Mouse (Mus musculus): ENCODE data around the gene Tmem39a. TPM values are rescaled to one million over a fixed set of nuclear protein-coding genes. Genes with fewer than 3 reads are reported as not detected.

The Tmem39a gene
- 38.4 and 41.5 TPM in 2 replicates for polyA plus RNA-seq (2015; fragmentation: Nextera tagmentation; extraction: Ambion mirVana)

GRCm38 (mm10) chr16:38558221-38558748 is at the start of gene Tmem39a:
Gene Tmem39a, plus strand, starts transcription at chr16:38558698.
- H3K4me1 ChIP-seq: peaks cover 6% of the 10 kb centered on the region
- no peak within 1 kb of the TSS for H3K4me3 ChIP-seq
- H3K36me3 ChIP-seq: no peaks in the 10 kb centered on the region
- H3K9ac ChIP-seq (replicated peaks): no peak within 1 kb of the TSS
- no peak within 1 kb of the TSS for H3K4me2 ChIP-seq (replicated peaks)
- peaks cover 9% of the 10 kb centered on the region; the same call in 1 of the 2 replicates for H3K27me3 ChIP-seq
- ATAC-seq (replicated peaks): no peak
- WGBS: 82% methylated on average over 3 of the region's 3 CpGs
- no peaks in the 10 kb centered on the region for H3K9me3 ChIP-seq
- no peak within 1 kb of the TSS for H3K27ac ChIP-seq (replicated peaks)

- ATAC-seq (replicated peaks): no peak
- Histone ChIP-seq H3K4me2 (replicated peaks) (no peak overlapping the region), H3K9me3 (no peaks in the 10 kb centered on the region), H3K27me3 (no peaks in the 10 kb centered on the region), H3K4me1 (no peaks in the 10 kb centered on the region), H3K36me3 (peaks cover 57% of the 10 kb centered on the region), H3K9ac (replicated peaks) (no peak overlapping the region), H3K27ac (replicated peaks) (no peak overlapping the region), H3K4me3 (no peak overlapping the region)
- 99% methylated on average over 2 of the region's 2 CpGs for WGBS
Measured at GRCm38 (mm10) chr16:38510846-38511245, 47.7 kb upstream of the Tmem39a start.

GRCm38 (mm10) chr16:38519140-38519539 is 39.4 kb upstream of the Tmem39a start:
- Histone ChIP-seq H3K4me2 (replicated peaks) (no peak overlapping the region), H3K27ac (replicated peaks) (no peak overlapping the region), H3K4me3 (no peak overlapping the region), H3K9me3 (no peaks in the 10 kb centered on the region), H3K4me1 (peaks cover 19% of the 10 kb centered on the region), H3K9ac (replicated peaks) (no peak overlapping the region), H3K27me3 (no peaks in the 10 kb centered on the region), H3K36me3 (peaks cover 34% of the 10 kb centered on the region)
- ATAC-seq (replicated peaks): no peak
- WGBS: 93% methylated on average over 2 of the region's 2 CpGs

- peaks cover 42% of the 10 kb centered on the region for H3K36me3 ChIP-seq
- H3K4me1 ChIP-seq: peaks cover 19% of the 10 kb centered on the region
- peak overlapping the region; percentile 99 for H3K9ac ChIP-seq (replicated peaks)
- H3K27me3 ChIP-seq: no peaks in the 10 kb centered on the region
- H3K4me3 ChIP-seq: peak overlapping the region; percentile 99
- H3K9me3 ChIP-seq: no peaks in the 10 kb centered on the region
- 37% methylated on average over 8 of the region's 8 CpGs for WGBS
- no peak for ATAC-seq (replicated peaks)
- no peak overlapping the region for H3K27ac ChIP-seq (replicated peaks)
- H3K4me2 ChIP-seq (replicated peaks): peak overlapping the region; percentile 58
Measured at GRCm38 (mm10) chr16:38521211-38521987, 37.1 kb upstream of the Tmem39a start.

- ATAC-seq (replicated peaks): peak; percentile 99
- H3K9me3 ChIP-seq: no peaks in the 10 kb centered on the region
- peak within 1 kb of the TSS; percentile 58 for H3K4me2 ChIP-seq (replicated peaks)
- H3K4me1 ChIP-seq: peaks cover 19% of the 10 kb centered on the region
- peak within 1 kb of the TSS; percentile 94 for H3K27ac ChIP-seq (replicated peaks)
- peaks cover 45% of the 10 kb centered on the region for H3K36me3 ChIP-seq
- H3K9ac ChIP-seq (replicated peaks): peak within 1 kb of the TSS; percentile 99
- peak within 1 kb of the TSS; percentile 99 for H3K4me3 ChIP-seq
- under 1% methylated on average over 72 of the region's 73 CpGs for WGBS
- no peaks in the 10 kb centered on the region for H3K27me3 ChIP-seq
Measured at GRCm38 (mm10) chr16:38522129-38523084, 36.1 kb upstream of the Tmem39a start, which contains the start of gene Timmdc1. Gene Timmdc1, minus strand, starts transcription at chr16:38522663.

GRCm38 (mm10) chr16:38526264-38526663 is 32.2 kb upstream of the Tmem39a start:
- no peak overlapping the region for H3K4me3 ChIP-seq
- H3K4me1 ChIP-seq: peaks cover 14% of the 10 kb centered on the region
- H3K27me3 ChIP-seq: no peaks in the 10 kb centered on the region
- ATAC-seq (replicated peaks): no peak
- peaks cover 70% of the 10 kb centered on the region for H3K36me3 ChIP-seq
- H3K9ac ChIP-seq (replicated peaks): no peak overlapping the region
- no peak overlapping the region for H3K27ac ChIP-seq (replicated peaks)
- H3K4me2 ChIP-seq (replicated peaks): no peak overlapping the region
- WGBS: 91% methylated on average over 6 of the region's 6 CpGs
- no peaks in the 10 kb centered on the region for H3K9me3 ChIP-seq

- Histone ChIP-seq H3K9ac (replicated peaks) (no peak overlapping the region), H3K9me3 (no peaks in the 10 kb centered on the region), H3K27me3 (no peaks in the 10 kb centered on the region), H3K27ac (replicated peaks) (no peak overlapping the region), H3K4me2 (replicated peaks) (no peak overlapping the region), H3K36me3 (peaks cover 75% of the 10 kb centered on the region), H3K4me1 (no peaks in the 10 kb centered on the region), H3K4me3 (no peak overlapping the region)
- WGBS: 37% methylated on average over 8 of the region's 8 CpGs
- ATAC-seq (replicated peaks): peak; percentile 60
Measured at GRCm38 (mm10) chr16:38536544-38537146, 21.9 kb upstream of the Tmem39a start.

GRCm38 (mm10) chr16:38538716-38539380 is 19.6 kb upstream of the Tmem39a start:
- Histone ChIP-seq H3K27me3 (no peaks in the 10 kb centered on the region), H3K9me3 (no peaks in the 10 kb centered on the region), H3K4me2 (replicated peaks) (no peak overlapping the region), H3K27ac (replicated peaks) (no peak overlapping the region), H3K4me1 (no peaks in the 10 kb centered on the region), H3K4me3 (no peak overlapping the region), H3K36me3 (peaks cover 74% of the 10 kb centered on the region), H3K9ac (replicated peaks) (no peak overlapping the region)
- WGBS: 91% methylated on average over 13 of the region's 13 CpGs
- no peak for ATAC-seq (replicated peaks)

- Histone ChIP-seq H3K27me3 (peaks cover 6% of the 10 kb centered on the region; the same call in 1 of the 2 replicates), H3K9me3 (no peaks in the 10 kb centered on the region), H3K4me2 (replicated peaks) (peak overlapping the region; percentile 60), H3K27ac (replicated peaks) (no peak overlapping the region), H3K4me1 (peaks cover 29% of the 10 kb centered on the region), H3K4me3 (no peak overlapping the region), H3K36me3 (peaks cover 27% of the 10 kb centered on the region), H3K9ac (replicated peaks) (no peak overlapping the region)
- WGBS: 88% methylated on average over 1 of the region's 1 CpGs
- ATAC-seq (replicated peaks): no peak
Measured at GRCm38 (mm10) chr16:38548000-38548399, 10.5 kb upstream of the Tmem39a start.

GRCm38 (mm10) chr16:38549479-38550396 is 8.8 kb upstream of the Tmem39a start, which contains the start of gene Poglut1:
Gene Poglut1, minus strand, starts transcription at chr16:38550258.
- Histone ChIP-seq H3K9ac (replicated peaks) (peak within 1 kb of the TSS; percentile 90), H3K4me1 (peaks cover 29% of the 10 kb centered on the region), H3K27ac (replicated peaks) (peak within 1 kb of the TSS; percentile 74), H3K9me3 (no peaks in the 10 kb centered on the region), H3K36me3 (peaks cover 17% of the 10 kb centered on the region; the same call in 1 of the 2 replicates), H3K4me3 (peak within 1 kb of the TSS; percentile 84), H3K27me3 (peaks cover 17% of the 10 kb centered on the region; the same call in 1 of the 2 replicates), H3K4me2 (replicated peaks) (peak within 1 kb of the TSS; percentile 60)
- ATAC-seq (replicated peaks): peak; percentile 98
- WGBS: 2% methylated on average over 54 of the region's 54 CpGs
